Mouse (Mus musculus): ENCODE results near the gene Ttc34. TPM values are rescaled to one million over a fixed set of nuclear protein-coding genes. Genes with fewer than 3 reads are reported as not detected.
A peak's percentile ranks its signal among the peaks of the same experiment; 100 is the strongest.

Gene Ttc34
- polyA plus RNA-seq, 1 experiment from 2014 or later: 0.62 TPM

GRCm38 (mm10) chr4:154858601-154859000 lies 21.3 kb downstream of the Ttc34 start:
- Histone ChIP-seq H3K9ac (replicated peaks) (no peak overlapping the region), H3K4me1 (replicated peaks) (peaks cover 15% of the 10 kb centered on the region), H3K4me3 (replicated peaks) (no peak overlapping the region), H3K36me3 (no peaks in the 10 kb centered on the region), H3K9me3 (no peaks in the 10 kb centered on the region), H3K27ac (no peak overlapping the region), H3K4me2 (replicated peaks) (no peak overlapping the region), H3K27me3 (peaks cover 53% of the 10 kb centered on the region)
- ATAC-seq: no peak
- WGBS: 76% methylated on average over 3 of the region's 3 CpGs

GRCm38 (mm10) chr4:154861967-154862366 lies 24.7 kb downstream of the Ttc34 start:
- WGBS: 78% methylated on average over 5 of the region's 5 CpGs
- Histone ChIP-seq H3K9me3 (no peaks in the 10 kb centered on the region), H3K4me1 (replicated peaks) (peaks cover 19% of the 10 kb centered on the region), H3K4me3 (replicated peaks) (no peak overlapping the region), H3K36me3 (no peaks in the 10 kb centered on the region), H3K4me2 (replicated peaks) (no peak overlapping the region), H3K27me3 (peaks cover 33% of the 10 kb centered on the region), H3K27ac (no peak overlapping the region), H3K9ac (replicated peaks) (no peak overlapping the region)
- no peak for ATAC-seq

- Histone ChIP-seq H3K9ac (replicated peaks) (no peak overlapping the region), H3K4me3 (replicated peaks) (no peak overlapping the region), H3K36me3 (no peaks in the 10 kb centered on the region), H3K9me3 (no peaks in the 10 kb centered on the region), H3K4me2 (replicated peaks) (no peak overlapping the region), H3K27ac (peak overlapping the region; percentile 79), H3K27me3 (peaks cover 26% of the 10 kb centered on the region; the same call in 1 of the 2 replicates), H3K4me1 (replicated peaks) (peaks cover 19% of the 10 kb centered on the region)
- no peak for ATAC-seq
- 85% methylated on average over 3 of the region's 3 CpGs for WGBS
These were observed 26.2 kb downstream of the Ttc34 start for GRCm38 (mm10) chr4:154863436-154863935.

GRCm38 (mm10) chr4:154864271-154864771 lies 27.1 kb downstream of the Ttc34 start:
- peak; percentile 92 for ATAC-seq
- under 1% methylated on average over 18 of the region's 18 CpGs for WGBS
- peaks cover 28% of the 10 kb centered on the region; the same call in 1 of the 2 replicates for H3K27me3 ChIP-seq
- H3K4me1 ChIP-seq (replicated peaks): peaks cover 19% of the 10 kb centered on the region
- peak overlapping the region; percentile 55 for H3K4me2 ChIP-seq (replicated peaks)
- H3K9me3 ChIP-seq: no peaks in the 10 kb centered on the region
- H3K9ac ChIP-seq (replicated peaks): peak overlapping the region; percentile 69
- no peaks in the 10 kb centered on the region for H3K36me3 ChIP-seq
- H3K4me3 ChIP-seq (replicated peaks): peak overlapping the region; percentile 45
- peak overlapping the region; percentile 79 for H3K27ac ChIP-seq

- Histone ChIP-seq H3K36me3 (no peaks in the 10 kb centered on the region), H3K9ac (replicated peaks) (peak overlapping the region; percentile 69), H3K4me3 (replicated peaks) (peak overlapping the region; percentile 45; the same call in 1 of the 2 replicates), H3K4me1 (replicated peaks) (peaks cover 19% of the 10 kb centered on the region), H3K27ac (peak overlapping the region; percentile 79), H3K9me3 (no peaks in the 10 kb centered on the region), H3K4me2 (replicated peaks) (peak overlapping the region; percentile 55), H3K27me3 (peaks cover 22% of the 10 kb centered on the region)
- 81% methylated on average over 18 of the region's 18 CpGs for WGBS
- ATAC-seq: peak; percentile 49
These were observed 27.9 kb downstream of the Ttc34 start for GRCm38 (mm10) chr4:154864961-154865760.

GRCm38 (mm10) chr4:154866391-154866790 lies 29.1 kb downstream of the Ttc34 start:
- Histone ChIP-seq H3K4me1 (replicated peaks) (peaks cover 20% of the 10 kb centered on the region), H3K4me2 (replicated peaks) (no peak overlapping the region), H3K27me3 (peaks cover 25% of the 10 kb centered on the region), H3K27ac (no peak overlapping the region), H3K36me3 (no peaks in the 10 kb centered on the region), H3K4me3 (replicated peaks) (no peak overlapping the region), H3K9me3 (no peaks in the 10 kb centered on the region), H3K9ac (replicated peaks) (no peak overlapping the region)
- ATAC-seq: no peak
- WGBS: 86% methylated on average over 5 of the region's 5 CpGs

GRCm38 (mm10) chr4:154867257-154867656 lies 30.0 kb downstream of the Ttc34 start:
- Histone ChIP-seq H3K27ac (no peak overlapping the region), H3K9me3 (no peaks in the 10 kb centered on the region), H3K27me3 (peaks cover 33% of the 10 kb centered on the region), H3K36me3 (no peaks in the 10 kb centered on the region), H3K4me1 (replicated peaks) (peaks cover 29% of the 10 kb centered on the region), H3K4me3 (replicated peaks) (no peak overlapping the region), H3K9ac (replicated peaks) (no peak overlapping the region), H3K4me2 (replicated peaks) (no peak overlapping the region)
- WGBS: 85% methylated on average over 6 of the region's 6 CpGs
- no peak for ATAC-seq

GRCm38 (mm10) chr4:154869440-154869839 lies 32.2 kb downstream of the Ttc34 start, which contains the start of gene Mmel1:
Gene Mmel1, plus strand, starts transcription at chr4:154869585.
- H3K4me2 ChIP-seq (replicated peaks): no peak within 1 kb of the TSS
- H3K36me3 ChIP-seq: no peaks in the 10 kb centered on the region
- peaks cover 20% of the 10 kb centered on the region for H3K4me1 ChIP-seq (replicated peaks)
- no peak for ATAC-seq
- no peak within 1 kb of the TSS for H3K27ac ChIP-seq
- 79% methylated on average over 7 of the region's 7 CpGs for WGBS
- H3K27me3 ChIP-seq: peaks cover 38% of the 10 kb centered on the region
- no peaks in the 10 kb centered on the region for H3K9me3 ChIP-seq
- no peak within 1 kb of the TSS for H3K4me3 ChIP-seq (replicated peaks)
- no peak within 1 kb of the TSS for H3K9ac ChIP-seq (replicated peaks)

GRCm38 (mm10) chr4:154870721-154871120 lies 33.5 kb downstream of the Ttc34 start:
- H3K4me2 ChIP-seq (replicated peaks): no peak overlapping the region
- no peaks in the 10 kb centered on the region for H3K36me3 ChIP-seq
- peaks cover 10% of the 10 kb centered on the region for H3K4me1 ChIP-seq (replicated peaks)
- 56% methylated on average over 4 of the region's 4 CpGs for WGBS
- no peak for ATAC-seq
- H3K27me3 ChIP-seq: peaks cover 38% of the 10 kb centered on the region
- H3K4me3 ChIP-seq (replicated peaks): no peak overlapping the region
- H3K9me3 ChIP-seq: no peaks in the 10 kb centered on the region
- H3K27ac ChIP-seq: no peak overlapping the region
- H3K9ac ChIP-seq (replicated peaks): no peak overlapping the region

- peak; percentile 76 for ATAC-seq
- Histone ChIP-seq H3K27ac (no peak overlapping the region), H3K9me3 (no peaks in the 10 kb centered on the region), H3K27me3 (peaks cover 41% of the 10 kb centered on the region), H3K4me2 (replicated peaks) (peak overlapping the region; percentile 47), H3K36me3 (no peaks in the 10 kb centered on the region), H3K4me3 (replicated peaks) (peak overlapping the region; percentile 24), H3K4me1 (replicated peaks) (peaks cover 13% of the 10 kb centered on the region), H3K9ac (replicated peaks) (peak overlapping the region; percentile 54)
- 2% methylated on average over 13 of the region's 13 CpGs for WGBS
These were observed 34.5 kb downstream of the Ttc34 start for GRCm38 (mm10) chr4:154871757-154872251.

GRCm38 (mm10) chr4:154873186-154873585 lies 35.9 kb downstream of the Ttc34 start:
- H3K4me3 ChIP-seq (replicated peaks): no peak overlapping the region
- H3K4me2 ChIP-seq (replicated peaks): no peak overlapping the region
- no peak overlapping the region for H3K9ac ChIP-seq (replicated peaks)
- peaks cover 36% of the 10 kb centered on the region for H3K27me3 ChIP-seq
- peaks cover 15% of the 10 kb centered on the region for H3K4me1 ChIP-seq (replicated peaks)
- no peaks in the 10 kb centered on the region for H3K9me3 ChIP-seq
- H3K36me3 ChIP-seq: no peaks in the 10 kb centered on the region
- H3K27ac ChIP-seq: no peak overlapping the region
- ATAC-seq: no peak
- 79% methylated on average over 6 of the region's 6 CpGs for WGBS

GRCm38 (mm10) chr4:154877864-154878548 lies 40.7 kb downstream of the Ttc34 start:
- peak overlapping the region; percentile 74 for H3K27ac ChIP-seq
- no peaks in the 10 kb centered on the region for H3K36me3 ChIP-seq
- ATAC-seq: peak; percentile 97
- no peaks in the 10 kb centered on the region for H3K9me3 ChIP-seq
- peaks cover 7% of the 10 kb centered on the region; the same call in 1 of the 2 replicates for H3K27me3 ChIP-seq
- H3K4me2 ChIP-seq (replicated peaks): peak overlapping the region; percentile 58
- peaks cover 12% of the 10 kb centered on the region for H3K4me1 ChIP-seq (replicated peaks)
- peak overlapping the region; percentile 39 for H3K4me3 ChIP-seq (replicated peaks)
- H3K9ac ChIP-seq (replicated peaks): peak overlapping the region; percentile 63
- 9% methylated on average over 18 of the region's 18 CpGs for WGBS

Data from midbrain, embryonic 13.5 days (tissue).